Mouse (Mus musculus): ENCODE measurements around the gene Chil1. TPM values are rescaled to one million over a fixed set of nuclear protein-coding genes. Genes with fewer than 3 reads are reported as not detected.

The Chil1 gene
- polyA plus RNA-seq, 1 experiment from 2014 or later: 2.8 TPM

DNA sequence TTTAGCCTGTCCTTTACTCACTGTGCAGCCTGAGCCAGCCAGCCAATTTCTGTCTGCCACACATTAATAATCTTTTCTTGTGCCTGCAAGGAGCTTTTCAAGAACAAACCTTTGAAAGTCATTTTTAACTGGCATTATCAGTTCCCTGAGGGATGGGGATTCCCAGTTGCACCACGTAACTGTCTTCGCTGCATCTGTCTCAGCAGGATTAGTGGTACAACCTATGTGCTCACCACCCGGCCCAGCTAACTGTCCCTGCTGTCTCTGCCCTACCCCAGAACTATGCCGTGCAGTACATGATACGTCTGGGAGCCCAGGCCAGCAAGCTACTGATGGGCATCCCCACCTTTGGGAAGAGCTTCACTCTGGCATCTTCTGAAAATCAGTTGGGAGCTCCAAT lies 6.2 kb downstream of the Chil1 start:
- H3K9ac ChIP-seq: no peak overlapping the region
- H3K27ac ChIP-seq (replicated peaks): no peak overlapping the region; the same call in 1 of the 2 replicates
- no peaks in the 10 kb centered on the region for H3K9me3 ChIP-seq
- no peaks in the 10 kb centered on the region for H3K36me3 ChIP-seq
- ATAC-seq (ENCODE audit: low read depth): no peak
- WGBS: 63% methylated on average over 5 of the region's 5 CpGs
- H3K4me1 ChIP-seq (replicated peaks): peaks cover 19% of the 10 kb centered on the region
- 0 out of 2 replicates have a peak, but pooled peaks cover 4% of the 10 kb centered on the region for H3K27me3 ChIP-seq
- no peak overlapping the region for H3K4me2 ChIP-seq
- no peak overlapping the region for H3K4me3 ChIP-seq

DNA sequence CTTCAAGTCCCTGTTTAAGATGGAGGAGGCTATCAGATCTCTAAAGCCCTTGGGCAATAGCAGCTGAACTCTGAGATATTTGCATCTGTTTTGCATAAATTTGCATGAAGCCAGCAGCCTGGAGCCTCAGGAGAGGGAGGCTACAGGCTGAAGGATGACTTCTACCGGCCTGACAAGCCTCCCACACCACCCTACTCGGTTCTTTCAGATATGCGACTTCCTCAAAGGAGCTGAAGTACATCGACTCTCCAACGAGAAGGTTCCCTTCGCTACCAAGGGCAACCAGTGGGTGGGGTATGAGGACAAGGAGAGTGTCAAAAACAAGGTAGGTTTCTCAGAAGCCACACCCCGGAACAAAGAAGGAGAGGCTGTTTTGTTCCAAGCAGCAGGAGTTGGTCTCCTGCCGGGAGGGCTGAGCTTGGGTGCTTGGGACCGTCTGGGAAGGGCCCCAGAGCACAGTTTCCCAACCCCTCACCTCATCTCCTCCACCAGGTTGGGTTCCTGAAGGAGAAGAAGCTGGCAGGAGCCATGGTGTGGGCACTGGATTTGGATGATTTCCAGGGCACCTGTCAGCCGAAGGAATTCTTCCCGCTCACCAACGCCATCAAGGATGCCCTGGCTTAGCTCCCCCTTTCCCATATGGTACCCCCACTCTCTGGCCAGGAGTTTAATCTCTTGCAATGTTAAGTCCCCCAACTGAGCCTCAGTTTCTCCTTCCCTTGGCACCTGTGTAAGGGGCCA lies 7.2 kb downstream of the Chil1 start:
- no peak; the same call in 1 of the 2 replicates for ATAC-seq (ENCODE audit: low read depth)
- H3K9ac ChIP-seq: no peak overlapping the region
- no peak overlapping the region for H3K4me2 ChIP-seq
- no peaks in the 10 kb centered on the region for H3K36me3 ChIP-seq
- WGBS: 26% methylated on average over 12 of the region's 12 CpGs
- H3K27ac ChIP-seq (replicated peaks): no peak overlapping the region
- no peak overlapping the region for H3K4me3 ChIP-seq
- H3K4me1 ChIP-seq (replicated peaks): peaks cover 24% of the 10 kb centered on the region
- H3K27me3 ChIP-seq: no peaks in the 10 kb centered on the region
- no peaks in the 10 kb centered on the region for H3K9me3 ChIP-seq

DNA sequence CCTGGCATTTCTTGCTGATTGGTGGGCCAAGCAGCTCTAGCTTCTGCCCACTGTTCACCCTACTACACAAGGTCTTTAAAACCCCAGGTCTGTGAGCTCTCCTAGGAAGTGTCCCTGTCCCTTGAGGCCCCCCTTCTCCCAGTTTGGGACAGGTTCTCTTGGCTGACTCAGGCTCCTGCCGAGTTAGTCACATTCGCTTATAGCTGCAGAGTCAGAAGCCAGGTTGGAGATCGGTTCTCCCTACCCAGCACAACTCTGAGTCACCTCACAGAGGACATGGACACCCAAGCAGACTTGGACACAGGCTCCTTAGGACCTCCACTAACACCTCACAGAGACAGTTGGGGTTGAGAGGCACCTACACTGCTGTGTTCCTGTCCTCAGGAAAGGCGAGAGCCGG lies 9.2 kb downstream of the Chil1 start:
- ATAC-seq (ENCODE audit: low read depth): no peak
- WGBS: 89% methylated on average over 5 of the region's 5 CpGs
- Histone ChIP-seq H3K9ac (no peak overlapping the region), H3K4me3 (no peak overlapping the region), H3K9me3 (no peaks in the 10 kb centered on the region), H3K36me3 (no peaks in the 10 kb centered on the region), H3K27me3 (no peaks in the 10 kb centered on the region), H3K4me1 (replicated peaks) (peaks cover 41% of the 10 kb centered on the region), H3K27ac (replicated peaks) (no peak overlapping the region), H3K4me2 (no peak overlapping the region)

DNA sequence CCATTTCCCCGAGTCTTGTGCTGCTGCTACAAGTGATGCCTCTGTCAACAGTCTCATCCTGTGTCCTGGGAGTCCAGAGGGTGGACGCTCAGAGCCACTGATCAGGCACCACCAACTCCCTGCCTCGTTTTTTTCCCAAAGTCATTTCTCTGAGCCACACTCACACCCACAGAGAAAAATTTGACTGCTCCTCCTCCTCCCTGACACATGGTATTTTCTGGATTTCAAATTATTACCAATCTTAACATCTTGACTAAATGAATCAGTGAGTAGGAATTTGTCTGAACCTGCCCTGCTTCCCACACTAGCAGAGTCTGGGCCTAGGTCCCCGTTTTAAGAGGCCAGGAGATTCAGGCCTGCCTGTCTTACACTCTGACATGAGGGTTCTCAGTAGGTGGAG lies 10.0 kb downstream of the Chil1 start:
- Histone ChIP-seq H3K9ac (no peak overlapping the region), H3K9me3 (no peaks in the 10 kb centered on the region), H3K27me3 (no peaks in the 10 kb centered on the region), H3K27ac (replicated peaks) (no peak overlapping the region), H3K4me1 (replicated peaks) (peaks cover 44% of the 10 kb centered on the region), H3K4me3 (no peak overlapping the region), H3K4me2 (no peak overlapping the region), H3K36me3 (no peaks in the 10 kb centered on the region)
- WGBS: 68% methylated on average over 4 of the region's 4 CpGs
- no peak for ATAC-seq (ENCODE audit: low read depth)

DNA sequence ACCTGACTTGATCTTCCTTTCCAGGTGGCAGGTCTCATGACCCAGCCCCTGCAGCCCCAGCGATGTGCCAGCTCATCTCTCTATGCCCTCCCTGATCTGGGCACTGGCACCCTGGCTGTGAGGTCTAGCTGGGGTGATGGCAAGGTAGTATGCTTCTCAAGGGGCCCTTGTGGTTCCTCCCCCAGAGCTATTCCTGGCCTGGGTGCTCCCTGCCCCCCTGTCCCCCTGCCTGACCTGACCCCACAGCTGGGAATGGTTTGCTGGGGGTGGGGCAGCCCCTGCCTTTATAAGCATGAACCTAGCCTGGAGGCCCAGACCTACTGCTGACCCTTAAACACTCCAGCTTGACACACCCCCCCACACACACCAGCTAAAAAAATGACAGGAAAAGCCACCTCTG lies 11.2 kb downstream of the Chil1 start, which contains the start of gene Mybph:
Gene Mybph, plus strand, starts transcription at position 323 of the 400 bp plus-strand sequence.
- H3K4me3 ChIP-seq: no peak within 1 kb of the TSS
- 80% methylated on average over 1 of the region's 1 CpGs for WGBS
- no peak within 1 kb of the TSS for H3K4me2 ChIP-seq
- no peak within 1 kb of the TSS for H3K27ac ChIP-seq (replicated peaks)
- H3K4me1 ChIP-seq (replicated peaks): peaks cover 40% of the 10 kb centered on the region
- H3K9me3 ChIP-seq: no peaks in the 10 kb centered on the region
- ATAC-seq (ENCODE audit: low read depth): no peak
- H3K9ac ChIP-seq: no peak within 1 kb of the TSS
- no peaks in the 10 kb centered on the region for H3K27me3 ChIP-seq
- H3K36me3 ChIP-seq: no peaks in the 10 kb centered on the region

DNA sequence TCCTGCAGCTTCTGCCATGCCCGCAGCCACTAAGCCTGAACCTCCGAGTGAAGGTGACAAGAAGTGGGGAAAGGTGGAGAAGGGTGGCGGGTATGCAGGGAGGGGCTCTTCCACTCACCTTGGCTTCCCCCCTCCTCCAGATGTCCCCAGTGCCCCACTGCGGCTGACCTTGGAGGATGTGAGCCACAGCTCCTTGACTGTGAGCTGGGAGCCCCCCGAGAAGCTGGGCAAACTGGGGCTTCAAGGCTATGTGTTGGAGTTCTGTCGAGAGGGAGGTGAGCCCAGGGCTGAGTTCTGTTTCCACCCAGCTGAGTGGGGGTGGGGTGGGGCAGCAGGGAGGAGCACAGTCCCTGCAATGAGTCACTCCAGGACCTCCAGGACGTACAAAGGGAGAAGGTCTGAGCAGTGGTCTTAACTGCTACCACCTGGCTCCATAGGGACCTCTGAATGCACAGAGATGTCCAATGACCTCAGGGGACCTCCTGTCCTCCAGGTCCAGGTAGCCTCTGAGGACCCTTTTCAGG lies 11.8 kb downstream of the Chil1 start:
- 61% methylated on average over 7 of the region's 7 CpGs for WGBS
- H3K4me2 ChIP-seq: no peak overlapping the region
- no peaks in the 10 kb centered on the region for H3K36me3 ChIP-seq
- no peaks in the 10 kb centered on the region for H3K9me3 ChIP-seq
- ATAC-seq (ENCODE audit: low read depth): no peak
- H3K4me3 ChIP-seq: no peak overlapping the region
- peaks cover 34% of the 10 kb centered on the region for H3K4me1 ChIP-seq (replicated peaks)
- no peak overlapping the region for H3K9ac ChIP-seq
- H3K27ac ChIP-seq (replicated peaks): no peak overlapping the region
- no peaks in the 10 kb centered on the region for H3K27me3 ChIP-seq

DNA sequence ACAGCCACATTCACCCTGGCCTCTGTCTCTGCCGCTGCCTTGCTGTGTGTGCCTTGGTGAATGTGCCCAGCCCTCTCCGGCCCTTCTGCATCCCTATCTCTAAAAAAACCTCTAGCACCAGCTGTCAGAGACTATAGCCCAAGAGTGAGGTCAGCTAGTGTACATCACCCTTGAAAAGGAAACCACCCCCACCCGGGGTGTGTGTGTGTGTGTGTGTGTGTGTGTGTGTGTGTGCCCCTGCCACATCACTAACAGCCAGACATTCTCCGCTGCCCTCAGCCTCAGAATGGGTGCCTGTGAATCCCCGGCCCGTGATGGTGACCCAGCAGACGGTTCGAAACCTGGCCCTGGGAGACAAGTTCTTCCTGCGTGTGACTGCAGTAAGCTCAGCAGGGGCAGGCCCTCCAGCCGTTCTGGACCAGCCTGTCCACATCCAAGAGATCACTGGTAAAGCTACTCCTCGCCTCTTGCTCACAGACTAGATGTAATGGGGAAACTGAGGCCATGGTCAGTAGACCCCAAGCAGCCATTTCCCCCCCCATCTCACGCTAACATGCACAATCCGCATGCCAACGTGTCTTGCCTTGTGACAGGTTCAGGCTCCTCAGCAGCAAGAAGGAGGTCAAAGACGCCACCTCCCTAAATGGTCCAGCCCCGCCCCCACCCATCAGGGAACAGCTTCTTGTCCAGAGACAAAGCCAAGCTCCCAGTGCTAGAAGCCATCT lies 12.5 kb downstream of the Chil1 start:
- no peaks in the 10 kb centered on the region for H3K36me3 ChIP-seq
- 71% methylated on average over 16 of the region's 16 CpGs for WGBS

DNA sequence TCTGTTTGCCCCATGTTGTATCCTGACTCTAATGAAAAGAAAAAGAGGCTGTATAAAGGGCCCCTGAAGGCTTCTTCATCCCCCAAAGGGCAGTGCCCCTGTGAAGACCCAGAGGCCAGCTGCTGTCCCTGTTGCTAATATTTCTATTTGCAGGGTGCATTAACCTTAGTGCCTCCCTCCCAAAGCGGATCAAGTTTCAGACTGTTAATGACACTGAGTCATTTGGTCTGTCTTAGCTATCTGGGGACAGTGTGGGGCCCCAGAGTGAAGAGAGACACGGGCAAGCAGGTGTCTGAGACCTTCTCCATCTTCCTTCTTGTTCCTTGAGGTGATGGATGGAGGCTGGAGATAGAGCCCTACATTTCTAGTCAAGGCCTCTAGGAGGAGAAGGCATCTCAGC lies 13.1 kb downstream of the Chil1 start:
- Histone ChIP-seq H3K4me1 (replicated peaks) (peaks cover 25% of the 10 kb centered on the region), H3K4me2 (no peak overlapping the region), H3K27ac (replicated peaks) (no peak overlapping the region), H3K9ac (no peak overlapping the region), H3K27me3 (no peaks in the 10 kb centered on the region), H3K4me3 (no peak overlapping the region), H3K36me3 (no peaks in the 10 kb centered on the region), H3K9me3 (no peaks in the 10 kb centered on the region)
- 48% methylated on average over 2 of the region's 2 CpGs for WGBS
- ATAC-seq (ENCODE audit: low read depth): no peak

More for the DNA sequence above, 12.5 kb downstream of the Chil1 start:
- no peak for ATAC-seq (ENCODE audit: low read depth)
- Histone ChIP-seq H3K9me3 (no peaks in the 10 kb centered on the region), H3K27me3 (no peaks in the 10 kb centered on the region), H3K27ac (replicated peaks) (no peak overlapping the region), H3K4me3 (no peak overlapping the region), H3K4me2 (no peak overlapping the region), H3K9ac (no peak overlapping the region), H3K4me1 (replicated peaks) (peaks cover 27% of the 10 kb centered on the region)

DNA sequence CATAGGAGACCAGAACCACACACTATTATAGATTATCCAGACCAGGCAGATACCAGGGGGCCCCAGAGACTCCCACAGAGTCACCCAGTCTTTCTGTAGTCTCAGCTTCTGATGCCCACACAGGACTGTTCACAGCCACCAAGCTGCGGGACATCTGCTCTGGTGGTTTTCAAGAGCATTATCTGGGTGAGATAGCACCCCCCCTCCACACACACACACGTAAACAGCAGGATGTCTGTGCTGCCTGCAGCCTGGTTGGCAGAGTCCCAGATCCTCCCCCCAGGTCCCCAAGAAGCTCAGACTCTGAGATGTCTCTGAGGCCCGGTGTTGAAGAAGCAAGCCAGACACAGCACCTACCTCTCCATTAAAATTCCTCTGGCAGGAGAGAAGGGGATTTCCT lies 13.6 kb downstream of the Chil1 start:
- H3K4me3 ChIP-seq: no peak overlapping the region
- H3K4me1 ChIP-seq (replicated peaks): peaks cover 25% of the 10 kb centered on the region
- no peak for ATAC-seq (ENCODE audit: low read depth)
- no peaks in the 10 kb centered on the region for H3K9me3 ChIP-seq
- no peak overlapping the region for H3K4me2 ChIP-seq
- no peak overlapping the region for H3K27ac ChIP-seq (replicated peaks)
- H3K36me3 ChIP-seq: no peaks in the 10 kb centered on the region
- no peak overlapping the region for H3K9ac ChIP-seq
- WGBS: 46% methylated on average over 3 of the region's 3 CpGs
- no peaks in the 10 kb centered on the region for H3K27me3 ChIP-seq

DNA sequence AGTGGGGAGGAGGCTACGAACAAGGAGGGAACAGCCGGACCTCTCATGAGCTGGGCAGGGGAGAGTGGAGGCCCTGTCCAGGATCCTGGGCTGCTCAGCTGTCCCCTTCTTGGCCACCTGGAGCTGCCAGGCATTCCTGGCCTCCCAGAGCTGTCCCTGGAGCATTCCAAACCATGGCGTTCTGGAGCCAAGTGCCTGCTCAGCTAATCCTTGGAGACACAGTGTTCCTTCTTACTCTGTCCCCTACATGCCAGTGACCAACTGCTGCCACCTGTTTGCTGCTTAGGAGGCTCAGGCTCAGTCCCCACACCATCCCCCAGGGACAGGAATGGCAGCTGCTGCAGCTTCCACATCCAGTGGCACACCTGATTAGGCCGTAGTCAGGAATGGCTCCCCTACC lies 14.0 kb downstream of the Chil1 start:
- H3K27me3 ChIP-seq: no peaks in the 10 kb centered on the region
- 67% methylated on average over 4 of the region's 4 CpGs for WGBS
- H3K9ac ChIP-seq: no peak overlapping the region
- peaks cover 25% of the 10 kb centered on the region for H3K4me1 ChIP-seq (replicated peaks)
- H3K4me3 ChIP-seq: no peak overlapping the region
- H3K4me2 ChIP-seq: no peak overlapping the region
- no peak for ATAC-seq (ENCODE audit: low read depth)
- H3K27ac ChIP-seq (replicated peaks): no peak overlapping the region
- no peaks in the 10 kb centered on the region for H3K9me3 ChIP-seq
- H3K36me3 ChIP-seq: no peaks in the 10 kb centered on the region

DNA sequence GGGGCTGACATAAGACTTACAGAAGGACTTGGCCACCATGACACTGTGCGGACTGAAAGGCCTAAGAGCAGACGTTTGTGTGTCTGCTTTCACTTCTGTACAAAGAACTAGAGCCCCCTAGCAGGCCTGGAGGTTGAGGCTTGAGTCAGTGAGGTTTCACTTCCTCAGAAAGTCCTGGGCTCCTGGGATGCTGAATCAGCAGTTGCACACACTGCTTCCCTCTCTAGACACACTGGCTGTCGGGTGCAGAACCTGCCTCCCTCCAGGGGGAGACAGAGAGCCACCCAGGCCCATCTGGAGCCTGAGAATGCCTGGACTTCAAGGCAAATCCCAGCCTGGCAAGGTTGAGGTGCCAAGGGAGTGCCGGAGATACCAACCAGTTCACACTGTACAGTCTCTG lies 14.4 kb downstream of the Chil1 start:
- 74% methylated on average over 4 of the region's 4 CpGs for WGBS
- no peak for ATAC-seq (ENCODE audit: low read depth)

DNA sequence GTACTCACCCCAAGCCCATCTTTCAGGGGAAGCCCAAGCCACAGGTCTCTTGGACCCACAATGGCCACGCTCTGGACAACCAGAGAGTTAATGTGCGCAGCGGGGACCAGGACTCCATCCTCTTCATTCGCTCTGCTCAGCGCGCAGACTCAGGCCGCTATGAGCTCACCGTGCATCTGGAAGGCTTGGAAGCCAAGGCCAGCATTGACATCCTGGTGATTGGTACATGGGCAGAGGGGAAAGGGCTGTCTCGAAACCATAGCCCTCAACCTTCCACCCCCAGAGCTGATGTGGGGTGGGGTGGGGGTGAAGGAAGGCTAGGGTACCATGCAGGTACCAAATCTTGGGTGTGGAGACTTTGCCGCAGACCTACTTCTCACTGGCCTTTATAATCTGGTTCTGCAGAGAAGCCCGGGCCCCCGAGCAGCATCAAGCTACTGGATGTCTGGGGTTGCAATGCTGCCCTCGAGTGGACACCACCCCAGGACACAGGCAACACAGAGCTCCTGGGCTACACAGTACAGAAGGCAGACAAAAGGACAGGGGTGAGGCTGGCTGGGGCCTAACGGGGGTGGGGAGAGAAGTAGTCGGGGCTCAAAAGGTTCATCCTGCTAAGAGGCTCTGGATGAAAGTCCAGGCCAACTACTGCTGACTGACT lies 15.5 kb downstream of the Chil1 start:
- peaks cover 25% of the 10 kb centered on the region for H3K4me1 ChIP-seq (replicated peaks)
- WGBS: 82% methylated on average over 15 of the region's 15 CpGs
- no peak overlapping the region for H3K27ac ChIP-seq (replicated peaks)
- no peak for ATAC-seq (ENCODE audit: low read depth)
- H3K36me3 ChIP-seq: no peaks in the 10 kb centered on the region
- H3K4me2 ChIP-seq: no peak overlapping the region
- H3K9ac ChIP-seq: no peak overlapping the region
- H3K4me3 ChIP-seq: no peak overlapping the region
- no peaks in the 10 kb centered on the region for H3K9me3 ChIP-seq
- no peaks in the 10 kb centered on the region for H3K27me3 ChIP-seq

More for the DNA sequence above, 14.4 kb downstream of the Chil1 start:
- no peaks in the 10 kb centered on the region for H3K9me3 ChIP-seq
- H3K27ac ChIP-seq (replicated peaks): no peak overlapping the region
- H3K9ac ChIP-seq: no peak overlapping the region
- H3K4me2 ChIP-seq: no peak overlapping the region
- no peaks in the 10 kb centered on the region for H3K36me3 ChIP-seq
- no peak overlapping the region for H3K4me3 ChIP-seq
- H3K27me3 ChIP-seq: no peaks in the 10 kb centered on the region
- peaks cover 25% of the 10 kb centered on the region for H3K4me1 ChIP-seq (replicated peaks)

Data from neural tube, embryonic 13.5 days (tissue).